9 mouse cellular contexts compared by ENCODE assay signal in the genomic region with DNA sequence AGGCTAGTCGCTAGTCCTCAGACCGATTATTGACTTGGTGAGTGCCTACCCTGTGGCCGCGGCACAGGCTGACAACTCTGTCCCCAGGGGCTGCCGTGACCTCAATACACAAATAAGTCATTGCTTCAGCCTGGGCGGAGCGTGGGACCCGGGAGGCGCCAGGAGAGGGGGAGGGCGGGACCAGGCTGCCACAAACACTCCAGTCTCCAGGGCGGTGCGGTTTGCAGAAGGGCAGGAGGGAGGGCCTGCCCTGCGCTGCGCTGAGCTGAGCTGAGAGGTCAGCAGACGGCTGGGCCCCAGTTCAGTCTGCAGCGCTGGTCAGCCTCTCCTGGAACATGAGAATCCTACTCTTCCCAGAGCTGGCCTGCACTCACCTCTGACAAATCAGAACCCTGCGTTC. TPM values are rescaled to one million over a fixed set of nuclear protein-coding genes. Genes with fewer than 3 reads are reported as not detected.
DNase-seq lines count a peak whose midpoint lies in the region; ATAC-seq and TF ChIP-seq lines count a peak whose summit lies in the region.
"Had no signal": no experiment of that assay in that cellular context is flagged by ENCODE, and none has a peak within 500 bp of the region (broad histone marks: within the 10 kb centered on the region; RNA-seq: fewer than 3 reads in every experiment).

No protein-coding gene starts in this region.

- H3K9ac ChIP-seq in ES-E14 (ENCODE audit: insufficient read depth, low read depth, low read length, poor library complexity, severe bottlenecking): peak overlapping the region; percentile 12; the same call in 1 of the 2 replicates
- H3K9ac ChIP-seq in forebrain, embryonic 15.5 days (replicated peaks): peak overlapping the region; percentile 16
- 0 out of 2 replicates have a peak overlapping the region, but pooled peaks have one; percentile 38 for H3K9ac ChIP-seq in liver, postnatal 0 days (replicated peaks)
- H3K9ac ChIP-seq in neural tube, embryonic 14.5 days (replicated peaks; ENCODE audit: low read depth, low read length): peak overlapping the region; percentile 34

- H3K4me2 ChIP-seq in forebrain, embryonic 15.5 days (replicated peaks): peak overlapping the region; percentile 45
- H3K4me2 ChIP-seq in liver, postnatal 0 days (ENCODE audit: low read depth, low read length): peak overlapping the region; percentile 66
- H3K4me2 ChIP-seq in neural tube, embryonic 14.5 days (ENCODE audit: low read depth, low read length): peak overlapping the region; percentile 48

- no peaks in the 10 kb centered on the region for H3K36me3 ChIP-seq in ES-E14 (ENCODE audit: control insufficient read depth, insufficient read depth, low read length, poor library complexity, severe bottlenecking)
- H3K36me3 ChIP-seq in forebrain, embryonic 15.5 days: no peaks in the 10 kb centered on the region
- no peaks in the 10 kb centered on the region for H3K36me3 ChIP-seq in liver, postnatal 0 days (replicated peaks; ENCODE audit: insufficient read depth, low read length)
- no peaks in the 10 kb centered on the region for H3K36me3 ChIP-seq in neural tube, embryonic 14.5 days (ENCODE audit: control insufficient read depth, insufficient read depth, low read length)
- no peaks in the 10 kb centered on the region for H3K36me3 ChIP-seq in testis, adult 2 months (ENCODE audit: control insufficient read depth, insufficient read depth, low read length)

- H3K4me3 ChIP-seq in ES-E14 (ENCODE audit: insufficient read depth in 1 of 2, low read depth in 1 of 2, low read length in 2 of 2, poor library complexity in 1 of 2, severe bottlenecking in 1 of 2): peak overlapping the region; percentile 25 to 55
- H3K4me3 ChIP-seq in forebrain, embryonic 15.5 days: peak overlapping the region; percentile 21
- H3K4me3 ChIP-seq in liver, postnatal 0 days (ENCODE audit: low read depth, low read length): 0 out of 2 replicates have a peak overlapping the region, but pooled peaks have one; percentile 15
- H3K4me3 ChIP-seq in neural tube, embryonic 14.5 days (ENCODE audit: low read depth, low read length): peak overlapping the region; percentile 16; the same call in 1 of the 2 replicates
- peak overlapping the region; percentile 3 for H3K4me3 ChIP-seq in testis, adult 2 months (ENCODE audit: control insufficient read depth, low read depth, low read length)

- H3K4me1 ChIP-seq in ES-E14 (ENCODE audit: control insufficient read depth in 2 of 2, insufficient read depth in 2 of 2, low read length in 2 of 2, poor library complexity in 1 of 2): peaks cover 2 to 12% of the 10 kb centered on the region in 2 experiments; a peak in 2 of 4 replicates
- H3K4me1 ChIP-seq in forebrain, embryonic 15.5 days: peaks cover 6% of the 10 kb centered on the region
- H3K4me1 ChIP-seq in liver, postnatal 0 days (ENCODE audit: insufficient read depth): peaks cover 12% of the 10 kb centered on the region
- 0 out of 2 replicates have a peak, but pooled peaks cover 4% of the 10 kb centered on the region for H3K4me1 ChIP-seq in neural tube, embryonic 14.5 days (ENCODE audit: control insufficient read depth, insufficient read depth, low read length)
- H3K4me1 ChIP-seq in testis, adult 2 months (ENCODE audit: control insufficient read depth, insufficient read depth, low read length): peaks cover 11% of the 10 kb centered on the region

- DNase-seq in ES-E14 (ENCODE audit: low read depth, low spot score): peak; percentile 54
- peak; percentile 90 to 92 for DNase-seq in heart, postnatal 14 days
- DNase-seq in layer of hippocampus, adult 11-12 months (ENCODE audit: low spot score): peak; percentile 79
- DNase-seq in liver, postnatal 0 days: peak; percentile 90

- no peaks in the 10 kb centered on the region for H3K9me3 ChIP-seq in ES-E14 (ENCODE audit: control insufficient read depth, insufficient read depth, low read depth, low read length)
- H3K9me3 ChIP-seq in forebrain, embryonic 15.5 days: no peaks in the 10 kb centered on the region
- H3K9me3 ChIP-seq in liver, postnatal 0 days (ENCODE audit: low read length): no peaks in the 10 kb centered on the region
- H3K9me3 ChIP-seq in neural tube, embryonic 14.5 days (ENCODE audit: control insufficient read depth, low read length): no peaks in the 10 kb centered on the region

- H3K27ac ChIP-seq in ES-E14 (ENCODE audit: insufficient read depth, low read depth, low read length, poor library complexity, severe bottlenecking): no peak overlapping the region
- H3K27ac ChIP-seq in forebrain, embryonic 15.5 days (replicated peaks): no peak overlapping the region
- H3K27ac ChIP-seq in liver, postnatal 0 days (ENCODE audit: low read depth): peak overlapping the region; percentile 73
- no peak overlapping the region for H3K27ac ChIP-seq in neural tube, embryonic 14.5 days (ENCODE audit: low read depth, low read length)
- peak overlapping the region; percentile 10; the same call in 1 of the 2 replicates for H3K27ac ChIP-seq in testis, adult 2 months (ENCODE audit: control insufficient read depth, insufficient read depth, low read depth, low read length)
- H3K27ac ChIP-seq: macrophage had no signal

- intact Hi-C loops in heart, postnatal 14 days (cut with DNase I): no loop called here

- peak; percentile 97 for ATAC-seq in cerebellum, adult (ENCODE audit: insufficient number of reproducible peaks, low FRiP score, low TSS enrichment)
- ATAC-seq in forebrain, embryonic 15.5 days (replicated peaks): peak; percentile 95
- ATAC-seq in liver, postnatal 0 days: peak; percentile 99
- peak; percentile 94 for ATAC-seq in neural tube, embryonic 14.5 days (ENCODE audit: low read depth)

- in situ Hi-C loops in ES-E14 (cut with MboI; ENCODE audit: low sequenced_read_pairs in 2 of 2, unreplicated experiment in 2 of 2): no loop called here

- no peak for TF ChIP-seq CTCF in liver, postnatal 0 days (IDR thresholded peaks at IDR 0.05; ENCODE audit: low read depth)
- TF ChIP-seq CTCF in testis, adult 2 months (IDR thresholded peaks at IDR 0.05; ENCODE audit: control insufficient read depth, insufficient read depth, insufficient replicate concordance, low read depth, low read length): no peak

- H3K27me3 ChIP-seq in forebrain, embryonic 15.5 days: no peaks in the 10 kb centered on the region
- H3K27me3 ChIP-seq in liver, postnatal 0 days (ENCODE audit: insufficient read depth, low read length): no peaks in the 10 kb centered on the region
- H3K27me3 ChIP-seq in neural tube, embryonic 14.5 days (ENCODE audit: control insufficient read depth, insufficient read depth, low read length): no peaks in the 10 kb centered on the region
- no peaks in the 10 kb centered on the region for H3K27me3 ChIP-seq in testis, adult 2 months (ENCODE audit: control insufficient read depth, insufficient read depth, low read length)

- TF ChIP-seq POLR2A in testis, adult 2 months (IDR thresholded peaks at IDR 0.05; ENCODE audit: control insufficient read depth, low read depth, low read length): no peak

- TF ChIP-seq EP300 in liver, postnatal 0 days (IDR thresholded peaks at IDR 0.05; ENCODE audit: low read depth): no peak

- WGBS in forebrain, embryonic 15.5 days: under 1% methylated on average over 17 of the region's 17 CpGs
- under 1% methylated on average over 17 of the region's 17 CpGs for WGBS in liver, postnatal 0 days (ENCODE audit: insufficient replicate concordance)
- WGBS in neural tube, embryonic 14.5 days: under 1% methylated on average over 17 of the region's 17 CpGs

TF ChIP-seq in ES-E14, 5 proteins besides CTCF, POLR2A, EP300 and RAD21:
- TF ChIP-seq ZNF384 (IDR thresholded peaks at IDR 0.05; ENCODE audit: low read depth, low read length) (no peak), HCFC1 (IDR thresholded peaks at IDR 0.05; ENCODE audit: borderline replicate concordance, insufficient read depth, low read length) (peak; percentile 10; the same call in 1 of the 2 replicates)

RNA-seq across cellular contexts. Expression of a gene that starts 57.2 kb away (rescaled TPM):
- total RNA-seq in ES-E14 (2012; rRNA removed): 0.74 and 3.0 TPM in 2 replicates
- polyA plus RNA-seq in forebrain, embryonic 15.5 days (2015; fragmentation: Nextera tagmentation; extraction: Ambion mirVana): 194 and 203 TPM in 2 replicates
- 1 to 10 TPM; 6.7 to 7.6 TPM for total RNA-seq in heart, postnatal 14 days (2021)
- 3.0 and 3.2 TPM in 2 replicates for polyA plus RNA-seq in liver, postnatal 0 days (2015; fragmentation: Nextera tagmentation; extraction: Ambion mirVana)
- polyA plus RNA-seq in neural tube, embryonic 14.5 days (2014; fragmentation: Nextera tagmentation; extraction: Ambion mirVana): 179 and 183 TPM in 2 replicates
- 62.5 and 63.0 TPM in 2 replicates for polyA plus RNA-seq in testis, adult 2 months (2012; rRNA removed)

Comparison
In these comparisons a context has a peak if more than half of its experiments do, and no peak if none do; other contexts are left out.
1. H3K27ac ChIP-seq: peak in liver, postnatal 0 days (single experiment) and testis, adult 2 months (single experiment); none in ES-E14 (single experiment), forebrain, embryonic 15.5 days (single experiment) and neural tube, embryonic 14.5 days (single experiment).
2. RNA of a gene that starts 57.2 kb away (polyA plus RNA-seq): 194 to 203 TPM in forebrain, embryonic 15.5 days, 179 to 183 TPM in neural tube, embryonic 14.5 days and 62.5 to 63.0 TPM in testis, adult 2 months; 3.0 to 3.2 TPM in liver, postnatal 0 days; every median in the first group is over 10 times any median in the second.
3. Peak in every context shown above with its lines, with median percentiles within 50 percentile points of each other: DNase-seq, H3K4me3 ChIP-seq, H3K9ac ChIP-seq, ATAC-seq and H3K4me2 ChIP-seq.